Mouse (Mus musculus) thymus, postnatal 25 days (tissue): ENCODE results near the gene Slc4a2.

Experiments used
- DNase-seq: peaks from one replicate; pipeline ENCODE4 v3.0.0; 2022

The Slc4a2 gene

DNA sequence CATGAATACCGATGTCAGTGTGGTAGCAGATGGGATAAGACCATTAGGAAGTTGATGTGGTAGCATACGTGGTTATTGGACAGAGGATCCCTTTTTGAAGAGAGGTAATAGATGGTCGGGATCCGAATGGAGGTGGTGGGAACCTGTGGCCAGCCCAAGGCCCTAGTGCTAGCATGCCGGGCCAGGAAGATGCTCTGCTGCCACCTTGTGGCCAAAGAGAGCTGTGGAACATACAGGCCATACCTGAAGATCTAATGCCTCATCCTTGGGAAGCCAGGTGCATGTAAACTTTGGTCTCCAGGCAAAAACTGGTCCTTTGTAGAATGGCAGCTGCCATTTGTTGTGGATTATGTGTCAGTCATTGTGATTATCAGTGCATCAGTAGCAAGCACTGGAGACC is 47.0 kb downstream of the Slc4a2 start:
- DNase-seq = peak; percentile 79

DNA sequence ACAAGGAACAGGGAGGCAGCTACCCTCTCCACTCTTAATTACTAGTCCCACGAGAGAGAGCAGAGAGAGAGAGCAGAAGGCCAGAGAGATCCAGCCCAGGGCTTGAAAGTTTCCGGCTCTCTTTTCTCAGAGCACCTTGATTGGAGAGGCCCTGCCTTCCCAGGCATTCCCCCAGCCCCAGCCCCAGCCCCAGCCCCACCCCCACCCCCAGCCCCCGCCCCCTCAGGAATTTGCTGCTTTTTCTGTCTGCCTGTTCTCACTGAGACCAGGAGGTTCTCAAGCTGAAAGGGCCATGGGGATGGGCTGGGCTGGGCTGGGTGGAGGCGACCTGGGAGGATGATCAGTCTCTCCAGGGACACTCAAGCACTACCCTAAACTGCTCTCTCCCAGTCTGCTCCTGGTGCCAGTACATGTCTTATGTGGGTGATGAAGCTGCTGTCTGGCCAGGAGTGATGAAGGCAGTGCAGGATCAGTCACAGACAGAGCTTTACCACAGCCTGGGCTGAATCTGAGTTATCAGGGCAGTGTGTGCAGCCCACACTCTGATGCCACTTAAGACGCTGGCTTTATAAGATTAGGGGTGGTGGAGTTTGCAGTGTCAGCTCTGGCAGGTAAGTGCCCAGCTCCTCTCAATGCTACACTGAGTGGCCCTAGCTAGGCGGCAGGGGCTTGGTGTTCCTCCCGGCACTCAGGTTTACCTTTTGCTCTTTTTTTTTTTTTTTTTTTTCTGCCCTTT is 49.4 kb downstream of the Slc4a2 start:
- DNase-seq = no peak

DNA sequence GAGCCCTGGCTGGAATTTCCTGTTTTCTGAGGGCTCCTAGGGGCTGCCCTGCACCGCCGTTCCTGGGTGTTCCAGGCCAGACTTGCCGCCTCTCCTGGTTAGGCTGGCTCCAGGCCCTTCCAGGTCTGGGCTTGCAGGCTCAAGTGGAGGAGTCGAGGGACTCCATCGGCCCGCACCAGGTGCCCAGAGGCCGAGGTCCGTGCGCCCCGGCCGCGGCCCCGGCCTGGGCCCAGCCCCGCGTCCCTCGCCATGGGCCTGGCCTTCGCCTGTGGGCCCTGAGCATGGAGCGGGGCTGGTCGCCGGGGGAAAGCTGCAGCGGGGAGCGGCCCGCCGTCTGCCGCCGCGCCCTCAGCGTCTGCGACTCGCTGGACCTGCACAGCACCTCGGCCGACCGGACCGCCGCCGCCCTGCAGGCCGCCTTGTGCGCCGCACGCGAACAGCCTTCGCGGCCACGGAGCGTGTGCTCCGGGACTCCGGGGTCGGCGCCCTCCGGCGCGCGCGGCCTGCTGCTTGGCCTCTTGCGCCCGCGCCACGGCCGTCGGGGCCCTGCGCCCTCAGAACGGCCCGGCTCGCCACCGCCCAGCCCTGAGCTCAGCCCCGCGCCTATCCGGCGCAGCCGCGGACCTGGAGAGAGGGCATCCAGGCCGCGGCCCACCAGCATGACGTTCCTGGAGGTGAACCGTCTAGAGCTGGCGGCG is 50.5 kb downstream of the Slc4a2 start:
- no peak for DNase-seq

DNA sequence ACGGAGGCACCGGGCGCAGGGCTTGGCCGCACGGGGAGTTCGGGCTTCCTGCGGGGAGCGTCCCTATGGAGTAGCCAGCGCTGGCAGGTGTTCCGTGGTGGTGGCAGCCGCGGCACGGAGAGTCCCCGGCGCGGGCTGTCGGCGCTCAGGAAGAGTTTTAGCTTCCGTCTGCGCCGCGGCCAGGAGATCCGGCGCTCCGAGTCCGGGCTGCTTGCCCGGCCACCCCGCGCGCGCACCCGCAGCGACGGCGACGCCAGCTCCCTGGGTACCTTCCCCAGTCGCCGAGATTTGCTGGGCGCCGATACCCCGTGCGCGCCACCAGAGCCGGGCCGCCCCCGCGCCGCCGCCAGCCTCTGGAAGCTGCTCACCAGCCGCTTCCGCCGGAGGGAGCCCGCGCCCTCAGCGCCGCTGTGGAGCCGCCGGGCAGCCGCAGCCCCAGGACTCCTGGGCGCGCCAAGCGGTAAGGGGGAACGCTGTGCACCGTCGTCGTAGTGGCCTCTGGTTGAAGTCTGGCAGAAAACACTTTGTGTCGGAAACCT is 51.2 kb downstream of the Slc4a2 start:
- DNase-seq = peak; percentile 56

GRCm38 (mm10) chr5:24475476-24476241 is 52.0 kb downstream of the Slc4a2 start:
- DNase-seq = no peak

- DNase-seq = no peak
Observed at GRCm38 (mm10) chr5:24477909-24478308, 54.3 kb downstream of the Slc4a2 start.

- peak; percentile 40 for DNase-seq
Observed at GRCm38 (mm10) chr5:24481647-24482046, 58.0 kb downstream of the Slc4a2 start.

GRCm38 (mm10) chr5:24482247-24483079 is 58.8 kb downstream of the Slc4a2 start:
- no peak for DNase-seq

DNA sequence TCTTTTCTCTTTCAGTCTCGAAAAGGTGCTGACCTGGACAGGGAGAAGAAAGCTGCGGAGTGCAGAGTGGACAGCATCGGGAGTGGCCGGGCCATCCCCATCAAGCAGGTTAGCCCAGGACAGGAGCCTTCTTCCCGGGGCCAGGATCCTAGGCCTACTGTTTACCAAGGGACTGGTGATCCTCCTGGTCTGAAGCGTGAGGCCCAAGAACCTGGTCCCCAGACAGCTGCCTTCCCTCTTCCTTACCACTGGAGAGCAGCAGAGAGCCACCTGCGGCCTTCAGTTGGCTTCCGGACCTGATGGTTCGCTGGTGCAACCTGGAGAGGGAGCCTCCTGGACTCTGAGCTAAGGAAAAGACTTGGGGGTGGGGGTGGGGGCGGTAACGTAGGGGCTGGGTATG is 59.7 kb downstream of the Slc4a2 start:
- peak; percentile 54 for DNase-seq

DNA sequence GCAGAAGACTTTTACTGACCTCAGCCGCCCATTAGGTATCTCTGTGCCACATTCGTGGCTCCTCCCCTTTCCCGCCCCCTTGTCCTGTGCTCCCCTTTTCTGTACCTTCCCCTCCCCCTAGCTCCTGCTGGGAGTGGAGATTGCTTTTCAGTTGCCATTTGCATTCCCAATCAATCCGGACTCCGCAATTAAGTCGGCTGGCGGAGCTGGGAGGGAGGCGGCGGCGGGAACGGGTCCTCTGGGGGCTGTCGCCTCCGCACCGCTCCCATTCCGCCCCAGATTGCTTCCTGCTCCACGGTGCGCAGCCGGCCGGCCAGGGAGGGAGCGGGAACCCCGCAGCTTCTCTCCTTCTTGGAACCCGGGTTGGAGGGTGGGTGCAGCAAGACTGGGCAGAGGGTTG is 61.3 kb downstream of the Slc4a2 start:
- no peak for DNase-seq

- DNase-seq = peak; percentile 76
Observed at GRCm38 (mm10) chr5:24486097-24486496, 62.5 kb downstream of the Slc4a2 start.

DNA sequence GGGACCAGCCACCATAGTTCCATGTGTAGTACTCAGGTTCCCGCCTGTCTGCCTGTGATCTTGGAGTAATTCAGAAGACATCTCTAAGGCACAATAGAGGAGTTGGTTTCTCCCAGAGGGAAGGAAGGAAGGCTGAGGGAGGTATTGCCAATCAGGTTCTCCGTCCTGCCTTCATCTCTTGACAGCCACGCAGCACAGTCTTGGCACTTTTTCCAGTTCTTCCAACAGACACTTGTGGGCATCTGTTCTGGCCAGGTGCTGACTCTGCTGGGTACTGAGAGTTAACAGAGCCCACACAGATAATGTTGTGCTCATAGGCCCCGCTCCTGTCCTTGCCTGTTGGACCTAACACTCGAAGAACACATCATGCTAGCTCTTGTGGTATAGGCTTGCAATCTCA is 63.1 kb downstream of the Slc4a2 start:
- DNase-seq = no peak

DNA sequence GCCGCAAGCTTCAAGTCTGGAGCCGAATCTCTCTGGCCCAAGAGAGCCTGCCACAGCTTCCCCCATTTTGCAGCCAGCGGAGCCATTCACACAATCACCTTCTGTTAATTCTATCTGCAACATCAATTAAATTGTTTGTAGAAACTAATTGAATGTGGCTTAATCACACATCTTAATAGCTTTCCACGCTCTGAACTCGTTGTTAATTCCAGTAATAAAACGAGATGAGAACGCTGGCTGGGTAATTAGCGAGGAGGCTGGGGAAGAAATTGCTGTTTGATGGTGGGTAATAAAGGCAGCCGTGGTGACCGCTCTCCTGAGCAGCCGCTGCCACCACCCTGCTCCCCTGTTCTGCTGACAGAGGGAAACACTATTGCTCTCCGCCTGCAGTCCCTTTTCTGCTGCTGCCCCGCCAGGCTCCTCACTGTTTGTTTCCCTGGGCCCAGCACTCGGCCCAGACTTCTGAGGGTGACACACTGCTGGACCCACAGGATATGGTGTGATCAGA is 66.8 kb downstream of the Slc4a2 start:
- no peak for DNase-seq
